Mouse (Mus musculus): ENCODE results near the gene Tmem138. TPM values are rescaled to one million over a fixed set of nuclear protein-coding genes. Genes with fewer than 3 reads are reported as not detected.

The Tmem138 gene
- 20.5 TPM for polyA plus RNA-seq (2017; shearing (Covaris generic))

GRCm38 (mm10) chr19:10576690-10577561 is at the start of gene Tmem138, which contains the start of gene Cyb561a3:
TSS of gene Tmem138 (minus strand) at chr19:10577362.
TSS of gene Cyb561a3 (plus strand) at chr19:10577172.

GRCm38 (mm10) chr19:10605293-10605900 is 28.2 kb upstream of the Tmem138 start, which contains the start of the genes Ddb1 and Tkfc:
TSS of gene Ddb1 (plus strand) at chr19:10605327.
TSS of gene Tkfc (minus strand) at chr19:10605654.

GRCm38 (mm10) chr19:10555624-10556510 is 21.3 kb downstream of the Tmem138 start, which contains the start of gene Tmem216:
TSS of gene Tmem216 (minus strand) at chr19:10556238.

GRCm38 (mm10) chr19:10525910-10526309 is 51.3 kb downstream of the Tmem138 start, which contains the start of gene Sdhaf2:
TSS of gene Sdhaf2 (minus strand) at chr19:10526142.

DNA sequence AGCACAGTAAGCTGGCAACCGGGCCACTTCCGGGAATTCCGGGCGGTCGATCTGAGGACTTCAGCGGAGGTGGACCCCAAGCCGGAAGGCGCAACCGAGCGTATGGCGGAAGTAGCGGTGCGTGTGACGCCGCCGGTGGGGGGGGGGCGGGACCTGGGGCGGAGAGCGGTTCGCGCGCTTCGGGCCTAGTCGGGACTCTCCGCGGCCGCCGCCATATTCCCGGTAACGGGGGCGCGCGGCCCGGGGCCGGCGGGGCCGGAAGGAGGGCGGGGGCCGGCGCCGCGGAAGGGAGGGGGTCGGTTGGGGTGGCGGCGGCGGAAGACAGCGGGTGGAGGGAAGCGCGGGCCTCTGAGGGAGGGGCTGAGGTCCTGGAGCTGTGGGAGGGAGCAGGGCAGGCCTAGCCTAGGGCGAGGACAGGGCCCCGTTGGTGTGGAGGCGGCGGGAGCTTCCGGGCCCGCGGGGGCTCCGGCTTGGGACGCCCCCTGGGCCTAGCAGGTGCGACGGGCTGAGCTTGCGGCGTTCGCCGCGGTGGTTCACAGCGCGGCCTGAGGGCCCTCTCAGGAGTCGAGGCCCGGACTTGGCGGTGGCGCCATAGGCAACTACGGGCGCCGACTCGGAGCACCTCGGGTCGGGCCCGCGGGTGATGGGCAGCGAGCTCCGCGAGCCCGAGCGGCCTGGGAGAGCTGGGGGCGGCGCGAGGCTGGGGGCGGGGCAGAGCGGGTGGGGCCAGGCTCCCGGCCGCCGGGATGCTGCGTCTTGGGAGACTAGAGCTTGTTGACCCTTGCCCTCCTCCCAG is 51.9 kb downstream of the Tmem138 start, which contains the start of gene Cpsf7:
Gene Cpsf7 (plus strand): TSS at position 161 of the 796 bp plus-strand sequence.

Other genes with a start within 250 kb of the Tmem138 start
- gene Syt7, start 188.3 kb downstream of the Tmem138 start, polyA plus RNA-seq (2017; shearing (Covaris generic)), result not detected
- not detected for gene Lrrc10b, start 119.9 kb downstream of the Tmem138 start, polyA plus RNA-seq (2017; shearing (Covaris generic))
- gene Ppp1r32, start 94.4 kb downstream of the Tmem138 start, polyA plus RNA-seq (2017; shearing (Covaris generic)), result 0.34 TPM
- 34.1 TPM for gene Cpsf7, start 52.1 kb downstream of the Tmem138 start, polyA plus RNA-seq (2017; shearing (Covaris generic))
- 102 TPM for gene Sdhaf2, start 51.2 kb downstream of the Tmem138 start, polyA plus RNA-seq (2017; shearing (Covaris generic))
- gene Tmem216, start 21.1 kb downstream of the Tmem138 start, polyA plus RNA-seq (2017; shearing (Covaris generic)), result 11.6 TPM
- 53.7 TPM for gene Cyb561a3, start 190 bp downstream of the Tmem138 start, polyA plus RNA-seq (2017; shearing (Covaris generic))
- gene Ddb1, start 28.0 kb upstream of the Tmem138 start, polyA plus RNA-seq (2017; shearing (Covaris generic)), result 199 TPM
- 10.4 TPM for gene Tkfc, start 28.3 kb upstream of the Tmem138 start, polyA plus RNA-seq (2017; shearing (Covaris generic))
- gene Vwce, start 56.9 kb upstream of the Tmem138 start, polyA plus RNA-seq (2017; shearing (Covaris generic)), result not detected
- not detected for gene Pga5, start 100.7 kb upstream of the Tmem138 start, polyA plus RNA-seq (2017; shearing (Covaris generic))
- gene Vps37c, start 111.4 kb upstream of the Tmem138 start, polyA plus RNA-seq (2017; shearing (Covaris generic)), result 21.6 TPM
- gene Cd5, start 161.6 kb upstream of the Tmem138 start, polyA plus RNA-seq (2017; shearing (Covaris generic)), result 654 TPM